Mouse (Mus musculus) ovary, postnatal 36 days (tissue): ENCODE measurements around the gene Klhl40.

ENCODE experiments used
- DNase-seq: peaks from one replicate; pipeline ENCODE4 v3.0.0; 2022; ENCODE audit warnings: low spot score, mixed read lengths

Gene Klhl40

DNA sequence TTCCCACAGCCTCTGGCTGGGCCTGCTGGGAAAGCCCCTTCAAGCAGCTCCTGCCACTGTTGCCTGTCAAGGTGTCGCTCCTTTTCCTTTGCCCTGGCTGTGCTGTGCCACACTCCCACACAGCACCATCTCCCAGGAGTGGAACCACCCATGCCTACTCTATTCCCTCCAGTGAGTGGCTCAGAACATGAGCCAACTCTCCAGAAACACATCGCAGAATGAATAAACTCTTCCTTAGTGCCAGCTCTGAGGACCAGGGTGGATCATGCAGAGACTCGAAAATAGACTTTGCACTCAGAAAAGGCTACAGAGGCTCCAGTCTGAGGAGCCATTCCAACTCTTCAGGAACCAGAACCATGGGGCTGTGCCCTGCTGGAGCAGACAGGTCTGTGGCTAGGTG is 48.9 kb downstream of the Klhl40 start:
- no peak for DNase-seq

DNA sequence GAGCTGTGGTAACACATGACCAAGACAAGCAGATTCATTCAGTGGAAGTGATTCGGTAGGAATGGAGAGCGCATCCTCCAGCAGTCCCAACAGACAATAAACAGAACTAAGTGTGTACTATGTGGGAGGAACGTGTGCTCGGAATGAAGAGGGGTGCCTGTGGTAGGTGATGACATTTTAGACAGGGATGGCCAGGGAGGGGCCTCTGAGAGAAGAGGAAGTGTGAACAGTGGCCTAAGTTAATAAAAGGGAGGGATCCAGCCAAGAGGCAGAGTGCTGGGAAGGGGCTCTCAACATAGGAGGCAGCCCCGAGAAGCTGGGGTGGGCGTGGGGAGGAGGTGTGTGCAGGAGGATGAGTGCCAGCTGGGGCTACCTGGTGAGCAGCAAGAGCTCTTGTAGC is 50.9 kb downstream of the Klhl40 start:
- DNase-seq, result no peak

DNA sequence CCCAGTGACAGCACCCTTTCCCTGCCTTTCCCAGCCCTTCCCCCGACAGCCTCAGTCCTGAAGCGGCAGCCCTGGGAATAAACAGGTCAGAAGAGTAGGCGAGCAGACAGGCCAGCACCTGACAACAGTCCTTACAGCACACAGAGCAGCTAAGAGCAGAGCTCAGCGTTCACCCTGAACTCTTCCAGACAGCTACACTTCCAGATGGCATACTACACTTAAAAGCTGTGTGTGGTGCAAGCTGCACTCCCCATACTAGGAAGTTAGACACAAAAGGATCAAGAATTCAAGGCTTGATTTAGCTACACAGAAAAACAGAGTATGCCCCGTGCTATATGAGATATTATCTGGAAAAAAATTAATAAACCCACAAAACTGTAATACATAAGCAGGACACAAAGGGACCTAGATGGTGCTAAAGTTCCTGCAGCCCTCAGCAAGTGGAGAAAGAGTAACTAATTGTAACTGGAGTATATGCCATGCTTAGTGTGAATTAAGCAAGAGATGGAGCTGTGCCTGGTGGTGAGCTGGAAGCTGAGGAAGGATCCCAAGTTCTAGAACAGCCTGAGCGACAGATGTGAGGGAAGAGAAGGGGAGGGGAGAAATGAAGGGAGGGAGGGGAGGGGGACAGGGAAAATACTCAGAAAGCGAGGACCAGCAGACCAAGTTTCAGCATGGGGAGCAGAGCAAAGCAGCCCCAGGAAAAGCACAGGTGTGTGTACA is 52.0 kb downstream of the Klhl40 start:
- DNase-seq, result no peak

DNA sequence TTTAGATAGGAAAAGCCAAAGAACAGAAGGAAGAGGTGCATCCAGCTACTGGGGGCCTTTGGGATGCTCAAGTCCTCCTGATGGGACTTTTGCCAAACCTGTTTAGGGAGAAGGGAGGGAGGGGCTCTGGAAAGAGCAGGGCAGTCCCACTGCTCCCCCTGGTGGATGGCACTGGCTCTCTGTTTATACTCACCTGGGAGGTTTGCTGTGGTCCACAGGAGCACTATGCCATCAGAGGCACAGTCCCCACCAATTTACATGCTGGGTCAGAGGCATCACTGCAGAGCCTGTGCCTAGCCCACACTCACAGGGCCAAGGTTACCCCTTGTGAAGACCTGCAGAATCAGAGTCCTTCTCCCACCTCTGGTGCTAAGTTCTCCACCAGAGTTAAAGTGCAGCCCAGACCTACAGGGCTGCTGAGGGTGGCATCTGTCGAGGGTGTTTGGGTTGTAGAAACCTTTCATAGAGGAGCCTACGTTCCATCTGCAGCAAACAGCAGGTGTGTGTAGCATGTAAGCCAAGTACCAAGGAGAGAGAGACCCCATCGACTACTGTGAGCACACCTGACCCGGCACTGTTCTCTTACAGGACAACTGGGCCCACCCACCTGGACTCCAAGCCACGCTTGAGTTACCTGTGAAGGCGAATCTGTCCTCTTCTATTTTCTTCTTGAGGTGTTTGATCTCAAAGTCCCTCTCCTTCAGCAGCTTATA is 53.0 kb downstream of the Klhl40 start:
- DNase-seq, result peak; percentile 49

DNA sequence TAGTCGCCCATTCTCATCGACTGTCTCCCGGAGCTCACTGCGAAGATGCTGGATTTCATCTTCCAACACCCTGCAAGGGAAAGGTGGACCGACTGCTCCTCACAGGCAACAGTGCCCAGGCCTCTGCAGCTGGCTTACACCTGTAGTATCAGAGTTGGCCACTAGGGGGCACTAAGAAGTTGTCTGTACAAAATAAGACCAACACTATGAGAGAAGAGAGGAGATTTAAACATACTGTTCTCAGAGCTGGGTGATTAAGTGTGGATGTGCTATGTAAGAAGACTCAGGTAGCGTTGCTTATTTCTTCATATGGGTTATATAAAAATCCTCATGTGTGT is 53.5 kb downstream of the Klhl40 start:
- peak; percentile 61 for DNase-seq
